Mouse (Mus musculus) kidney, embryonic 16.5 days (tissue): ENCODE results near the gene Acox2. TPM values are rescaled to one million over a fixed set of nuclear protein-coding genes. Genes with fewer than 3 reads are reported as not detected.
A peak's percentile ranks its signal among the peaks of the same experiment; 100 is the strongest.
"Not testable (repeated sequence)": the region's sequence is repeated elsewhere in the genome, so short reads cannot be mapped to it uniquely, and the experiment has no call there.

Experiments used
- ATAC-seq: fragments of 200-750 bp; cut with Nextera tagmentation; 2 replicates; pipeline ENCODE4 v1.8.0; 2017; ENCODE audit warnings: moderate TSS enrichment; ENCODE audit not compliant: low FRiP score, low TSS enrichment
- H3K27ac ChIP-seq: fragments of 300-500 bp; sonication (generic); 2 replicates; pipeline ENCODE4 v1.5.1; 2014; ENCODE audit warnings: low read length
- H3K27me3 ChIP-seq: fragments of 300-500 bp; sonication (generic); 2 replicates; pipeline ENCODE4 v1.6.1; 2014; ENCODE audit warnings: low read length, control low read depth, mixed read lengths; ENCODE audit not compliant: insufficient read depth
- H3K36me3 ChIP-seq: fragments of 300-500 bp; sonication (generic); 2 replicates; pipeline ENCODE4 v1.6.1; 2014; ENCODE audit warnings: low read length, control low read depth, mixed read lengths; ENCODE audit not compliant: insufficient read depth
- H3K4me1 ChIP-seq: fragments of 300-500 bp; sonication (generic); 2 replicates; pipeline ENCODE4 v1.6.1; 2014; ENCODE audit warnings: low read length, control low read depth, mixed read lengths; ENCODE audit not compliant: insufficient read depth
- H3K4me2 ChIP-seq: fragments of 300-500 bp; sonication (generic); replicated peaks from 2 replicates; pipeline ENCODE4 v1.6.1; 2014; ENCODE audit warnings: low read depth, low read length
- H3K4me3 ChIP-seq: fragments of 300-500 bp; sonication (generic); 2 replicates; pipeline ENCODE4 v1.5.1; 2014; ENCODE audit warnings: mild to moderate bottlenecking, low read length
- H3K9ac ChIP-seq: fragments of 300-500 bp; sonication (generic); replicated peaks from 2 replicates; pipeline ENCODE4 v1.6.1; 2014; ENCODE audit warnings: low read length
- H3K9me3 ChIP-seq: fragments of 300-500 bp; sonication (generic); 2 replicates; pipeline ENCODE4 v1.6.1; 2016; ENCODE audit warnings: low read length, control low read depth
- WGBS: fragments of 180-500 bp; shearing (Covaris S2); extraction: QIAGEN DNeasy Blood & Tissue Kit; methylation state at CpG from one replicate; pipeline ENCODE4 v1.1.7; 2014; 5-methylcytosine and 5-hydroxymethylcytosine counted together
- polyA plus RNA-seq: library from polyadenylated mRNA; unstranded; fragments of >200 nt; fragmentation: Nextera tagmentation; extraction: Ambion mirVana; gene quantifications from 2 replicates; pipeline ENCODE4 v1.2.1, GENCODE M21; 2015

The Acox2 gene
- polyA plus RNA-seq, result 1.0 and 2.0 TPM in 2 replicates

- Histone ChIP-seq H3K4me1 (no peaks in the 10 kb centered on the region), H3K9ac (no peak within 1 kb of the TSS), H3K9me3 (no peaks in the 10 kb centered on the region), H3K4me2 (no peak within 1 kb of the TSS), H3K27me3 (no peaks in the 10 kb centered on the region), H3K4me3 (no peak within 1 kb of the TSS), H3K27ac (no peak within 1 kb of the TSS), H3K36me3 (no peaks in the 10 kb centered on the region)
- no peak for ATAC-seq
- 82% methylated on average over 3 of the region's 3 CpGs for WGBS
Measured at GRCm38 (mm10) chr14:8259166-8259565, at the start of gene Acox2. Gene Acox2, minus strand, starts transcription at chr14:8259353.

- 79% methylated on average over 3 of the region's 3 CpGs for WGBS
- Histone ChIP-seq H3K4me1 (peaks cover 6% of the 10 kb centered on the region; the same call in 1 of the 2 replicates), H3K4me2 (no peak overlapping the region), H3K9me3 (no peaks in the 10 kb centered on the region), H3K27ac (no peak overlapping the region), H3K9ac (no peak overlapping the region), H3K27me3 (no peaks in the 10 kb centered on the region), H3K4me3 (no peak overlapping the region), H3K36me3 (no peaks in the 10 kb centered on the region)
- no peak for ATAC-seq
Measured at GRCm38 (mm10) chr14:8308650-8309049, 49.5 kb upstream of the Acox2 start.

- ATAC-seq, result no peak
- Histone ChIP-seq H3K4me2 (no peak overlapping the region), H3K9ac (no peak overlapping the region), H3K36me3 (no peaks in the 10 kb centered on the region), H3K4me3 (no peak overlapping the region), H3K4me1 (peaks cover 15% of the 10 kb centered on the region), H3K27ac (no peak overlapping the region), H3K27me3 (no peaks in the 10 kb centered on the region), H3K9me3 (no peaks in the 10 kb centered on the region)
- WGBS, result 52% methylated on average over 6 of the region's 6 CpGs
Measured at GRCm38 (mm10) chr14:8306884-8307283, 47.7 kb upstream of the Acox2 start.

GRCm38 (mm10) chr14:8305014-8305413 is 45.9 kb upstream of the Acox2 start:
- Histone ChIP-seq H3K9ac (no peak overlapping the region), H3K27me3 (no peaks in the 10 kb centered on the region), H3K27ac (no peak overlapping the region), H3K4me1 (peaks cover 15% of the 10 kb centered on the region), H3K4me3 (no peak overlapping the region), H3K4me2 (no peak overlapping the region), H3K9me3 (no peaks in the 10 kb centered on the region), H3K36me3 (no peaks in the 10 kb centered on the region)
- 57% methylated on average over 3 of the region's 3 CpGs for WGBS
- ATAC-seq, result no peak; the same call in 1 of the 2 replicates

- Histone ChIP-seq H3K9me3 (no peaks in the 10 kb centered on the region), H3K9ac (no peak overlapping the region), H3K4me1 (peaks cover 13% of the 10 kb centered on the region), H3K27me3 (no peaks in the 10 kb centered on the region), H3K4me3 (no peak overlapping the region), H3K4me2 (no peak overlapping the region), H3K27ac (no peak overlapping the region; the same call in 1 of the 2 replicates), H3K36me3 (no peaks in the 10 kb centered on the region)
- no peak for ATAC-seq
Measured at GRCm38 (mm10) chr14:8304082-8304481, 44.9 kb upstream of the Acox2 start.

GRCm38 (mm10) chr14:8302687-8303086 is 43.5 kb upstream of the Acox2 start:
- H3K27me3 ChIP-seq, result no peaks in the 10 kb centered on the region
- H3K27ac ChIP-seq, result no peak overlapping the region
- no peak overlapping the region; the same call in 1 of the 2 replicates for H3K9ac ChIP-seq
- H3K4me3 ChIP-seq, result no peak overlapping the region
- no peaks in the 10 kb centered on the region for H3K9me3 ChIP-seq
- ATAC-seq, result no peak
- H3K4me1 ChIP-seq, result peaks cover 13% of the 10 kb centered on the region
- H3K4me2 ChIP-seq, result no peak overlapping the region; the same call in 1 of the 2 replicates
- no peaks in the 10 kb centered on the region for H3K36me3 ChIP-seq
- WGBS, result 11% methylated on average over 10 of the region's 10 CpGs

GRCm38 (mm10) chr14:8300281-8300680 is 41.1 kb upstream of the Acox2 start:
- Histone ChIP-seq H3K9ac (no peak overlapping the region), H3K27me3 (no peaks in the 10 kb centered on the region), H3K4me3 (no peak overlapping the region), H3K4me2 (no peak overlapping the region), H3K27ac (no peak overlapping the region), H3K36me3 (no peaks in the 10 kb centered on the region), H3K9me3 (no peaks in the 10 kb centered on the region), H3K4me1 (peaks cover 9% of the 10 kb centered on the region)
- ATAC-seq, result peak; percentile 63; the same call in 1 of the 2 replicates
- 29% methylated on average over 8 of the region's 8 CpGs for WGBS

- ATAC-seq, result no peak
- Histone ChIP-seq H3K27ac (no peak overlapping the region), H3K27me3 (no peaks in the 10 kb centered on the region), H3K4me2 (no peak overlapping the region), H3K9me3 (no peaks in the 10 kb centered on the region), H3K4me3 (no peak overlapping the region), H3K36me3 (no peaks in the 10 kb centered on the region), H3K4me1 (peaks cover 6% of the 10 kb centered on the region), H3K9ac (no peak overlapping the region)
- 70% methylated on average over 5 of the region's 5 CpGs for WGBS
Measured at GRCm38 (mm10) chr14:8297889-8298293, 38.7 kb upstream of the Acox2 start.

GRCm38 (mm10) chr14:8294257-8294656 is 35.1 kb upstream of the Acox2 start:
- Histone ChIP-seq H3K27ac (no peak overlapping the region), H3K4me1 (no peaks in the 10 kb centered on the region), H3K4me3 (no peak overlapping the region), H3K36me3 (no peaks in the 10 kb centered on the region), H3K4me2 (no peak overlapping the region), H3K9ac (no peak overlapping the region), H3K27me3 (no peaks in the 10 kb centered on the region), H3K9me3 (peaks cover 14% of the 10 kb centered on the region)
- no peak for ATAC-seq
- 97% methylated on average over 1 of the region's 1 CpGs for WGBS

GRCm38 (mm10) chr14:8286595-8286994 is 27.4 kb upstream of the Acox2 start:
- peak; percentile 89 for ATAC-seq
- H3K9me3 ChIP-seq, H3K4me2 ChIP-seq, H3K27ac ChIP-seq, H3K4me3 ChIP-seq, H3K36me3 ChIP-seq, H3K9ac ChIP-seq, H3K4me1 ChIP-seq, H3K27me3 ChIP-seq: not testable (repeated sequence)
- WGBS, result 83% methylated on average over 5 of the region's 5 CpGs
